Mouse (Mus musculus) liver, embryonic 15.5 days (tissue): ENCODE data around the gene Prr14. TPM values are rescaled to one million over a fixed set of nuclear protein-coding genes. Genes with fewer than 3 reads are reported as not detected.
A peak's percentile ranks its signal among the peaks of the same experiment; 100 is the strongest.

ENCODE experiments used
- ATAC-seq: fragments of 200-750 bp; cut with Nextera tagmentation; 2 replicates; pipeline ENCODE4 v1.8.0; 2017; ENCODE audit warnings: moderate number of reproducible peaks, mild to moderate bottlenecking, moderate library complexity; ENCODE audit not compliant: insufficient read depth
- H3K27ac ChIP-seq: fragments of 300-500 bp; sonication (generic); replicated peaks from 2 replicates; pipeline ENCODE4 v1.5.1; 2015; ENCODE audit warnings: mild to moderate bottlenecking, inconsistent platforms
- H3K27me3 ChIP-seq: fragments of 300-500 bp; sonication (generic); 2 replicates; pipeline ENCODE4 v1.6.1; 2015; ENCODE audit warnings: mild to moderate bottlenecking, inconsistent platforms
- H3K36me3 ChIP-seq: fragments of 300-500 bp; sonication (generic); replicated peaks from 2 replicates; pipeline ENCODE4 v1.6.1; 2015; ENCODE audit warnings: moderate library complexity, mild to moderate bottlenecking, inconsistent platforms
- H3K4me1 ChIP-seq: fragments of 300-500 bp; sonication (generic); replicated peaks from 2 replicates; pipeline ENCODE4 v1.6.1; 2015; ENCODE audit warnings: inconsistent platforms
- H3K4me2 ChIP-seq: fragments of 300-500 bp; sonication (generic); 2 replicates; pipeline ENCODE4 v1.6.1; 2015; ENCODE audit warnings: moderate library complexity, mild to moderate bottlenecking, inconsistent platforms
- H3K4me3 ChIP-seq: fragments of 300-500 bp; sonication (generic); replicated peaks from 2 replicates; pipeline ENCODE4 v1.5.1; 2015; ENCODE audit warnings: mild to moderate bottlenecking, inconsistent platforms
- H3K9ac ChIP-seq: fragments of 300-500 bp; sonication (generic); 2 replicates; pipeline ENCODE4 v1.6.1; 2015; ENCODE audit warnings: moderate library complexity, mild to moderate bottlenecking, inconsistent platforms
- H3K9me3 ChIP-seq: fragments of 300-500 bp; sonication (generic); replicated peaks from 2 replicates; pipeline ENCODE4 v1.6.1; 2016; ENCODE audit warnings: inconsistent platforms
- WGBS: fragments of 180-500 bp; shearing (Covaris S2); methylation state at CpG from one replicate; pipeline ENCODE4 v1.1.7; 2015; ENCODE audit warnings: mixed read lengths; ENCODE audit not compliant: insufficient replicate concordance; 5-methylcytosine and 5-hydroxymethylcytosine counted together
- microRNA-seq: library from miRNA; unstranded; fragments of <30 nt; microRNA quantifications from one replicate; pipeline ENCODE4, GENCODE M21; 2016
- polyA plus RNA-seq: library from polyadenylated mRNA; unstranded; fragments of >200 nt; fragmentation: Nextera tagmentation; extraction: Ambion mirVana; gene quantifications from 2 replicates; pipeline ENCODE4 v1.2.1, GENCODE M21; 2015

Gene Prr14
- polyA plus RNA-seq, 1 experiment from 2014 or later: 19.8 TPM

DNA sequence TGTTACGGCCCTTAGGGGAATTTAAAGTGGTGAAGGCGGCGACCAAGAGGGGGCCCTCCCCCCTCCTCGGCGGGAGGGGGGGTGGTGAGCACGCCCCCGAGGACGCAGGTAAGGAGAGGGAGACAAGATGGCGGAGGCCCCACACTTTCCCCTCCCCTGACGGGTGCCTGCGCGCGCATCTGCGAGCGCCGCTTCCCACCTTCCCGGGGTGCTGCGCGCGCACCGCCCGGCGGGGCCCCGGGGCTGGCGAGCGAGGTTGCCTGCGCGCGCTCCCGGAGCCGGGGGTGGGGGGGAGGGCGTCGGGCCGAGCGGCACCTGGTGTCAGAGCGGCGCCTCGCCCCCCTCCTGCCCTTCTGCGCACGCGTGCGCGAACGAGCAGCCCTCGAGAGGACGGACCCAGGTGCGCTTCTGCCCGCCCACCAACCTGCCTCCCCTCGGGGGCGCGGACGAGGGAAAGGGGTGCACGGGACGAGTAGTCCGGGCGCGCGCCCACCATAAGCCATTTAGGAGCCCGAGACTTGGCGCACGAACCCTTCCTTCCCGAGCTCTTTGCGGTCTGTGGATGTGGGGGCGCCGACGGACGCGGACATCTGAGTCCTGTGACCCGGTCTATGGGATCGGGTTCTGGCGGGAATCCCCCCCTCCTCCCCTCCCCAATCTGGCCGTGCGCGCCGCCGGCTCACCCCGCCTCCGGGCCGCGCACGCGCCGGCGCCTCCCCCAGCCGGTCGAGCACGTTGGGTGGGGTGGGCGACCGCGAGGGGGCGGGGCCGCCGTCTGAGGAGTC is 53.0 kb downstream of the Prr14 start:
- peak; percentile 85 for ATAC-seq
- no peaks in the 10 kb centered on the region for H3K27me3 ChIP-seq
- peak overlapping the region; percentile 95 for H3K4me3 ChIP-seq
- peaks cover 30% of the 10 kb centered on the region for H3K36me3 ChIP-seq
- H3K4me1 ChIP-seq: peaks cover 34% of the 10 kb centered on the region
- H3K9ac ChIP-seq: peak overlapping the region; percentile 94
- peak overlapping the region; percentile 99 for H3K27ac ChIP-seq
- peak overlapping the region; percentile 84 for H3K4me2 ChIP-seq
- under 1% methylated on average over 88 of the region's 93 CpGs for WGBS
- no peaks in the 10 kb centered on the region for H3K9me3 ChIP-seq

DNA sequence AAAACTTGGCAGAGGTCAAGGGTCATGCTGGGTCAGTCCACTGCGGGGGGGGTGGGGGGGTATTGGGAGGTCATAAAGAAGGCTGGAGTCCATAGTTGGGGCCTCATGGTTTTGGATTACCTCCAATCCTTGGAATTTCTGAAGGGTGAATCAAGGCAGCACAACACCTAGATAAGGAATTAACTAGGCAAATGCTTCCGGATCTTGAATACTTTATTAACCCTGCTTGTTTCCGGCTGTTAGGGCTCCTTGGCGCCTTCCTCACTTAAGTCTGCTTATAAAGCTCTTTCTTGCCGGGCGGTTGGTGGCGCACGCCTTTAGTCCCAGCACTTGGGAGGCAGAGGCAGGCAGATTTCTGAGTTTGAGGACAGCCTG is 53.6 kb downstream of the Prr14 start:
- Histone ChIP-seq H3K4me1 (peaks cover 34% of the 10 kb centered on the region), H3K27me3 (no peaks in the 10 kb centered on the region), H3K27ac (peak overlapping the region; percentile 99), H3K36me3 (peaks cover 36% of the 10 kb centered on the region), H3K4me3 (peak overlapping the region; percentile 95), H3K9me3 (no peaks in the 10 kb centered on the region), H3K9ac (peak overlapping the region; percentile 94; the same call in 1 of the 2 replicates), H3K4me2 (peak overlapping the region; percentile 84)
- no peak for ATAC-seq
- WGBS: 10% methylated on average over 8 of the region's 8 CpGs

DNA sequence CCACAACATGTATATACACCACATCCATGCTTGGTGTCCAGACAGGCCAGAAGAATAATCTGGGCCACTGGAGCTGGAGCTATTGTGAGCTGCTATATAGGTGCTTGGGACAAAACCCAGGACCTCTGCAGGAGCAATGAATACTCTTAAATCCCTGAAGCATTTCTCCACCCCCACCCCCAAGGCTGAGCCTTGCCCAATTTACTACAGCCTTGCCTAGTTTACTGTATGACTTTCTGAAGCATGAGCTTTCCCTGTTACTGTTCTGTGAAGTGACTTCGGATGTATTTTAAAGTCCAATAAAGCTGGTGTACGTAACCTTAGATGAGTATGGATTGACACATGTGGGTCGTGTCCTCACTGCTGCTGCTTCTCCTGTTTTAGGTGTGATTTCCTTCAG is 54.4 kb downstream of the Prr14 start:
- peak overlapping the region; percentile 99 for H3K27ac ChIP-seq
- H3K4me2 ChIP-seq: peak overlapping the region; percentile 84
- no peaks in the 10 kb centered on the region for H3K9me3 ChIP-seq
- H3K4me3 ChIP-seq: peak overlapping the region; percentile 95
- no peak for ATAC-seq
- no peaks in the 10 kb centered on the region for H3K27me3 ChIP-seq
- H3K4me1 ChIP-seq: peaks cover 34% of the 10 kb centered on the region
- H3K36me3 ChIP-seq: peaks cover 43% of the 10 kb centered on the region
- no peak overlapping the region for H3K9ac ChIP-seq
- 74% methylated on average over 3 of the region's 3 CpGs for WGBS

- ATAC-seq: no peak
- Histone ChIP-seq H3K4me1 (peaks cover 32% of the 10 kb centered on the region), H3K36me3 (peaks cover 62% of the 10 kb centered on the region), H3K27me3 (no peaks in the 10 kb centered on the region), H3K27ac (no peak overlapping the region), H3K9ac (no peak overlapping the region), H3K4me3 (no peak overlapping the region), H3K4me2 (no peak overlapping the region), H3K9me3 (no peaks in the 10 kb centered on the region)
- 91% methylated on average over 7 of the region's 7 CpGs for WGBS
These were observed 56.4 kb downstream of the Prr14 start for GRCm38 (mm10) chr7:127515846-127516245.

GRCm38 (mm10) chr7:127516344-127516743 is 56.9 kb downstream of the Prr14 start:
- peaks cover 67% of the 10 kb centered on the region for H3K36me3 ChIP-seq
- no peak overlapping the region for H3K4me2 ChIP-seq
- H3K27me3 ChIP-seq: no peaks in the 10 kb centered on the region
- WGBS: 87% methylated on average over 7 of the region's 7 CpGs
- H3K4me1 ChIP-seq: peaks cover 27% of the 10 kb centered on the region
- H3K27ac ChIP-seq: no peak overlapping the region
- no peak overlapping the region for H3K9ac ChIP-seq
- no peaks in the 10 kb centered on the region for H3K9me3 ChIP-seq
- no peak overlapping the region for H3K4me3 ChIP-seq
- no peak for ATAC-seq

GRCm38 (mm10) chr7:127519284-127519683 is 59.9 kb downstream of the Prr14 start, which contains the start of gene Gm42715:
Gene Gm42715, plus strand, starts transcription at chr7:127519584.
- H3K36me3 ChIP-seq: peaks cover 95% of the 10 kb centered on the region
- no peak within 1 kb of the TSS for H3K9ac ChIP-seq
- WGBS: 86% methylated on average over 3 of the region's 3 CpGs

More at GRCm38 (mm10) chr7:127519284-127519683, 59.9 kb downstream of the Prr14 start, which contains the start of gene Gm42715:
- Histone ChIP-seq H3K27ac (no peak within 1 kb of the TSS), H3K4me3 (no peak within 1 kb of the TSS), H3K4me1 (peaks cover 5% of the 10 kb centered on the region), H3K9me3 (no peaks in the 10 kb centered on the region), H3K4me2 (no peak within 1 kb of the TSS), H3K27me3 (no peaks in the 10 kb centered on the region)
- no peak for ATAC-seq

Small RNA genes lying within 50 kb of the gene (microRNA-seq; reads per million reads assigned to microRNA genes)
- gene Gm47278 (not detected), gene Mir7060 (not detected)

Other genes starting within 250 kb of the Prr14 start
- 6.3 and 6.8 TPM in 2 replicates for gene Zfp553, start 226.6 kb upstream of the Prr14 start, polyA plus RNA-seq
- gene Sept1, start 226.5 kb upstream of the Prr14 start, polyA plus RNA-seq: 9.4 and 9.7 TPM in 2 replicates
- gene Zfp771, start 215.3 kb upstream of the Prr14 start, polyA plus RNA-seq: 13.8 and 15.0 TPM in 2 replicates
- gene Dctpp1, start 198.9 kb upstream of the Prr14 start, polyA plus RNA-seq: 74.2 and 84.8 TPM in 2 replicates
- gene Sephs2, start 185.6 kb upstream of the Prr14 start, polyA plus RNA-seq: 162 and 175 TPM in 2 replicates
- 6.2 and 7.3 TPM in 2 replicates for gene Itgal, start 163.4 kb upstream of the Prr14 start, polyA plus RNA-seq
- gene Zfp768, start 114.0 kb upstream of the Prr14 start, polyA plus RNA-seq: 3.1 and 4.4 TPM in 2 replicates
- gene Zfp747, start 83.6 kb upstream of the Prr14 start, polyA plus RNA-seq: 1.8 and 2.3 TPM in 2 replicates
- 1.2 and 1.5 TPM in 2 replicates for gene 9130019O22Rik, start 72.4 kb upstream of the Prr14 start, polyA plus RNA-seq
- 1.3 and 1.5 TPM in 2 replicates for gene E430018J23Rik, start 66.0 kb upstream of the Prr14 start, polyA plus RNA-seq
- gene Zfp764, start 52.8 kb upstream of the Prr14 start, polyA plus RNA-seq: 1.3 and 1.7 TPM in 2 replicates
- 7.3 and 9.1 TPM in 2 replicates for gene Zfp688, start 37.5 kb upstream of the Prr14 start, polyA plus RNA-seq
- gene Zfp689, start 10.5 kb upstream of the Prr14 start, polyA plus RNA-seq: 2.1 TPM in 2 replicates
- gene Fbrs, start 19.6 kb downstream of the Prr14 start, polyA plus RNA-seq: 5.5 and 5.6 TPM in 2 replicates
- 15.0 and 18.9 TPM in 2 replicates for gene Srcap, start 52.4 kb downstream of the Prr14 start, polyA plus RNA-seq
- 5.2 and 5.5 TPM in 2 replicates for gene Gm42715, start 60.0 kb downstream of the Prr14 start, polyA plus RNA-seq
- gene Tmem265, start 101.8 kb downstream of the Prr14 start, polyA plus RNA-seq: 2.6 and 2.7 TPM in 2 replicates
- 20.0 and 24.6 TPM in 2 replicates for gene Phkg2, start 113.7 kb downstream of the Prr14 start, polyA plus RNA-seq
- 6.4 and 8.3 TPM in 2 replicates for gene Ccdc189, start 129.0 kb downstream of the Prr14 start, polyA plus RNA-seq
- gene Rnf40, start 129.2 kb downstream of the Prr14 start, polyA plus RNA-seq: 18.3 and 19.5 TPM in 2 replicates
- gene Zfp629, start 156.2 kb downstream of the Prr14 start, polyA plus RNA-seq: 1.2 and 1.6 TPM in 2 replicates
- gene Bcl7c, start 249.3 kb downstream of the Prr14 start, polyA plus RNA-seq: 22.9 and 23.7 TPM in 2 replicates